Mouse (Mus musculus): Measurements from ENCODE around the gene Sfmbt1. TPM values are rescaled to one million over a fixed set of nuclear protein-coding genes. Genes with fewer than 3 reads are reported as not detected.
A peak's percentile ranks its signal among the peaks of the same experiment; 100 is the strongest.

Sfmbt1 gene
- polyA plus RNA-seq, 1 experiment from 2014 or later = 29.4 TPM

GRCm38 (mm10) chr14:30736413-30736812 is 21.8 kb downstream of the Sfmbt1 start:
- no peak overlapping the region for H3K4me3 ChIP-seq (ENCODE audit: inconsistent target)
- H3K79me2 ChIP-seq (ENCODE audit: inconsistent target) = peaks cover 100% of the 10 kb centered on the region
- no peaks in the 10 kb centered on the region for H3K36me3 ChIP-seq (ENCODE audit: inconsistent target)
- H3K27ac ChIP-seq = no peak overlapping the region
- WGBS (ENCODE audit: missing documents) = 60% methylated on average over 1 of the region's 1 CpGs

- H3K4me3 ChIP-seq (ENCODE audit: inconsistent target) = no peak overlapping the region
- H3K79me2 ChIP-seq (ENCODE audit: inconsistent target) = peaks cover 100% of the 10 kb centered on the region
- no peak overlapping the region for H3K27ac ChIP-seq
- no peaks in the 10 kb centered on the region for H3K36me3 ChIP-seq (ENCODE audit: inconsistent target)
- WGBS (ENCODE audit: missing documents) = 100% methylated on average over 3 of the region's 3 CpGs
These were observed 29.2 kb downstream of the Sfmbt1 start for GRCm38 (mm10) chr14:30743891-30744290.

DNA sequence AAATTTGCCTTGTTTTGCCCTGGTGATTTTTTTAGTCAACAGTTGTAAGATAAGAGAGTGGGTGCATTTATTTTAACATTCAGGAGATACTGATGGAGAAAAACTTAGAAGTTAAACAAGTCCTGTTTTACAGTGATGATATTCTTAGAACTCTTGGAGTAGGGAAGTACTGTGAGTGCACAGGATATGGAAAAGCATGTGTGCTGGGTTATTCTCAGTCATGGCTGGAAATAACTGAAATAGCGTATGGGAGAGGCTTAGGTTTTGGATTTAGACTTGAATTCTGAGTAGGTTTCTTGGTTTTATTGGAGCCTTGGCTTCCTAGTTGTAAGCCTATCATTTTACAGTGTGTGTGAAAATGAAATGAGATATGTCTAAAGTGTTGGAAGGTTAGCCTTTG is 31.5 kb downstream of the Sfmbt1 start:
- 80% methylated on average over 1 of the region's 1 CpGs for WGBS (ENCODE audit: missing documents)
- H3K36me3 ChIP-seq (ENCODE audit: inconsistent target) = no peaks in the 10 kb centered on the region
- H3K27ac ChIP-seq = peak overlapping the region; percentile 43
- H3K4me3 ChIP-seq (ENCODE audit: inconsistent target) = no peak overlapping the region
- H3K79me2 ChIP-seq (ENCODE audit: inconsistent target) = peaks cover 77% of the 10 kb centered on the region

DNA sequence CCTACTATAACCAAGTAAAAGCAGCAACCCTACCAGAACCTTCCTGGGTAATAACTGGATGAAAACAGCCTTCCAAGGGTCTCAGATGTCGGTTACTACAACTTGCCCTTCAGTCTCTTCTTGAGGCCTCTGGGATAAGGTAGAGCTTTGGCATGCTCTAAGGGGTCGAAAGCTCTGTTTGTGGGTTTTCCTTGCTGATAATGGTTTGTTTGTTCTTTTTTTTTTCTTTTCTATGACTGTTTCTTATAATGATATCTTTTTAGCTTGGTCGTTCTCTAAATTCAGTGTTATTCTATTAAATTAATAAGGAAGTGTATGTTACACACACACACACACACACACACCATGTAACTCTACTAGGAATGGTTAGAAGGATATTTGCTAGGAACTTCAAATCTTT is 42.6 kb downstream of the Sfmbt1 start:
- no peak overlapping the region for H3K27ac ChIP-seq
- no peaks in the 10 kb centered on the region for H3K36me3 ChIP-seq (ENCODE audit: inconsistent target)
- H3K79me2 ChIP-seq (ENCODE audit: inconsistent target) = peaks cover 72% of the 10 kb centered on the region
- H3K4me3 ChIP-seq (ENCODE audit: inconsistent target) = no peak overlapping the region
- 62% methylated on average over 2 of the region's 3 CpGs for WGBS (ENCODE audit: missing documents)

DNA sequence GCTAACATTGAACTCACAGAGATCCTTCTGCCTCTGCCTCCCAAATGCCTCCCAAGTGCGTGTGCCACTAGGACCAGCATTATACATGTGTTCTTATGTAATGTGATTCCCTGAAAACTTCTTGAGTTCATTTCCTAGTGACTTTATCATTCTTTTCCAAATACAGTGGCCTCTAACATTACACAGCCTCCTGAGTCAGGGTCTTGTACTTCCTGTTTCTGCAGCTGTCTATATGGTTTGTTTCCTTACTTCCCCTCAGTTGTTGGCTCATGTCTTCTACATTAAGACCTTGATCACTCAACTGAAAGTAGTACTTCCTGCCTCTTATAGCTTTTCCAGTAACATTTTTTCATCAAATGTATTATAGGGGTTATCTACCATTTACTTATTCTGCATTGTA is 46.6 kb downstream of the Sfmbt1 start:
- no peak overlapping the region for H3K4me3 ChIP-seq (ENCODE audit: inconsistent target)
- H3K36me3 ChIP-seq (ENCODE audit: inconsistent target) = no peaks in the 10 kb centered on the region
- peaks cover 92% of the 10 kb centered on the region for H3K79me2 ChIP-seq (ENCODE audit: inconsistent target)
- peak overlapping the region; percentile 65 for H3K27ac ChIP-seq
- WGBS (ENCODE audit: missing documents) = 83% methylated on average over 1 of the region's 1 CpGs

- H3K27ac ChIP-seq = peak overlapping the region; percentile 65
- 92% methylated on average over 7 of the region's 7 CpGs for WGBS (ENCODE audit: missing documents)
These were observed 47.7 kb downstream of the Sfmbt1 start for GRCm38 (mm10) chr14:30762131-30762903.

DNA sequence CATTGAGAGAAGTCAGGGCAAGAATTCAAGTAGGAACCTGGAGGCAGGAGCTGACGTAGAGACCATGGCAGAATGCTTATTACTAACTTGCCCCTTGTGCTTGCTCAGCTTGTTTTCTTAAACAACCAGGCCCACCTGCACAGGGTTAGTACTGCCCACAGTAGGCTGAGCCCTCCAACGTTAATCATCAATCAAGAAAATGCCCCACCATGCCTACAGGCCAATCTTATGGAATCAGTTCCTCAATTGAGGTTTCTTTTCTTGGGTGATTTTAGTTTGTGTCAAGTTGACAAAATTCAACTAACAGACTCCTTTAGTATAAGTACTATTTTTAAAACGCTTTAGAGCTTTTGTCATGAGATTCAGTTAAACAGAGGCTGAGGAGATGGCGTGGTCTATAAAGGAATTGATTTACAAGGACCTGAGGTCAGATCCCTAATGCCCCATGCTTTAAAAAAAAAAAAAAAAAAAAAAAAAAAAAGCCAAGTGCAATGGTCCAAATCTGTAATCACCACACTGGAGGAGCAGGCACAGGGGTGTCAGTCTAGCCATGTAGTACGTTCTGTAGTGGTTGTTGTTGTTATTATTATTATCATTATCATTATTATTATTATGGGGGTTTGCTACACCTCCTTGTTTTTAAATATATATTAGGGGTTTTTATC is 48.4 kb downstream of the Sfmbt1 start:
- 30% methylated on average over 5 of the region's 5 CpGs for WGBS (ENCODE audit: missing documents)
- 0 out of 2 replicates have a peak, but pooled peaks cover 4% of the 10 kb centered on the region for H3K36me3 ChIP-seq (ENCODE audit: inconsistent target)
- H3K79me2 ChIP-seq (ENCODE audit: inconsistent target) = peaks cover 91% of the 10 kb centered on the region
- H3K27ac ChIP-seq = peak overlapping the region; percentile 65
- no peak overlapping the region for H3K4me3 ChIP-seq (ENCODE audit: inconsistent target)

More at GRCm38 (mm10) chr14:30762131-30762903, 47.7 kb downstream of the Sfmbt1 start:
- peaks cover 91% of the 10 kb centered on the region for H3K79me2 ChIP-seq (ENCODE audit: inconsistent target)
- H3K36me3 ChIP-seq (ENCODE audit: inconsistent target) = no peaks in the 10 kb centered on the region
- no peak overlapping the region for H3K4me3 ChIP-seq (ENCODE audit: inconsistent target)

- no peak overlapping the region for H3K27ac ChIP-seq
- WGBS (ENCODE audit: missing documents) = 66% methylated on average over 6 of the region's 6 CpGs
- peaks cover 44% of the 10 kb centered on the region for H3K36me3 ChIP-seq (ENCODE audit: inconsistent target)
- H3K79me2 ChIP-seq (ENCODE audit: inconsistent target) = no peaks in the 10 kb centered on the region
- no peak overlapping the region for H3K4me3 ChIP-seq (ENCODE audit: inconsistent target)
These were observed 70.0 kb downstream of the Sfmbt1 start for GRCm38 (mm10) chr14:30784614-30785013.

GRCm38 (mm10) chr14:30789471-30789870 is 74.8 kb downstream of the Sfmbt1 start:
- Histone ChIP-seq H3K27ac (no peak overlapping the region), H3K4me3 (ENCODE audit: inconsistent target) (no peak overlapping the region), H3K79me2 (ENCODE audit: inconsistent target) (no peaks in the 10 kb centered on the region), H3K36me3 (ENCODE audit: inconsistent target) (peaks cover 54% of the 10 kb centered on the region)
- 75% methylated on average over 1 of the region's 1 CpGs for WGBS (ENCODE audit: missing documents)

DNA sequence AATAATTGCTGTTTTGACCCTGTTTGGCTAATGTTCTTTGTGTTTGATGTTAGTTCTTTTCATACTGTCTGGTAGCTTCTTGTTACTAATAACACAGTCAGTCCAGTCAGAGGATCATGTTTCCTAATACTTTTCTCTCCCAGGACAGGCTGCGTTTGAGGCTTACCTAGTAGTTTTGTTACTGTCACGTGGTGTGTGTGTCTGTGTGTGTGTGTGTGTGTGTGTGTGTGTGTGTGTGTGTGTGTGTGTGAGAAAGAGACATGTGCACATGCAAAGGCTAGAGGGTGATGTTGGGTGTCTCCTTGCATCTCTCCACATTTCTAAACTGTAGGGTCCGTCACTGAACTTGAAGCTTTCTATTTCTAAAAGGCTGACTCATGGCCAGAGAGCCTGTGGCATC is 78.2 kb downstream of the Sfmbt1 start:
- H3K36me3 ChIP-seq (ENCODE audit: inconsistent target) = peaks cover 57% of the 10 kb centered on the region
- WGBS (ENCODE audit: missing documents) = 87% methylated on average over 3 of the region's 3 CpGs

DNA sequence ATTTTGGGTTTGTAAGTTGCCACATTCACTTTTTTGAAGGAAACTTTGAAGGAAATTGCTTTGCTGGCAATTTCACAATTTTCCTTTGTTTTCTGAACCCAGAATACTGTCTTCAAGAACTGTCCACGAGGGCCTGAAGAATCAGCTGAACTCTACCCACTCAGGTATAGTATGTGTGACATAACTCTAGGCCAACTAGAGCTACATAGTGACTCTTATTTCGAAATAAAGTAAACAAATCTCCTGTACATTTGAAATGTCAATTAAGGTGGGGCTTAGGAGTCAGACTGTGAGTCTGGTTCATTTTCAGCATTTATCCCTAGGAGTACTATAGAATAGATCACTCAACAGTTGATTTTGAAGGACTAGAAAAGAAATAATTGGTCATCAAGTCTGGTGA is 87.1 kb downstream of the Sfmbt1 start:
- Histone ChIP-seq H3K36me3 (ENCODE audit: inconsistent target) (peaks cover 74% of the 10 kb centered on the region), H3K27ac (no peak overlapping the region), H3K79me2 (ENCODE audit: inconsistent target) (no peaks in the 10 kb centered on the region), H3K4me3 (ENCODE audit: inconsistent target) (no peak overlapping the region)
- 94% methylated on average over 2 of the region's 2 CpGs for WGBS (ENCODE audit: missing documents)

More for the DNA sequence above, 78.2 kb downstream of the Sfmbt1 start:
- Histone ChIP-seq H3K79me2 (ENCODE audit: inconsistent target) (no peaks in the 10 kb centered on the region), H3K27ac (no peak overlapping the region), H3K4me3 (ENCODE audit: inconsistent target) (no peak overlapping the region)

- WGBS (ENCODE audit: missing documents) = 96% methylated on average over 3 of the region's 3 CpGs
- Histone ChIP-seq H3K79me2 (ENCODE audit: inconsistent target) (no peaks in the 10 kb centered on the region), H3K36me3 (ENCODE audit: inconsistent target) (peaks cover 30% of the 10 kb centered on the region)
These were observed 106.5 kb downstream of the Sfmbt1 start for GRCm38 (mm10) chr14:30821136-30821535.

DNA sequence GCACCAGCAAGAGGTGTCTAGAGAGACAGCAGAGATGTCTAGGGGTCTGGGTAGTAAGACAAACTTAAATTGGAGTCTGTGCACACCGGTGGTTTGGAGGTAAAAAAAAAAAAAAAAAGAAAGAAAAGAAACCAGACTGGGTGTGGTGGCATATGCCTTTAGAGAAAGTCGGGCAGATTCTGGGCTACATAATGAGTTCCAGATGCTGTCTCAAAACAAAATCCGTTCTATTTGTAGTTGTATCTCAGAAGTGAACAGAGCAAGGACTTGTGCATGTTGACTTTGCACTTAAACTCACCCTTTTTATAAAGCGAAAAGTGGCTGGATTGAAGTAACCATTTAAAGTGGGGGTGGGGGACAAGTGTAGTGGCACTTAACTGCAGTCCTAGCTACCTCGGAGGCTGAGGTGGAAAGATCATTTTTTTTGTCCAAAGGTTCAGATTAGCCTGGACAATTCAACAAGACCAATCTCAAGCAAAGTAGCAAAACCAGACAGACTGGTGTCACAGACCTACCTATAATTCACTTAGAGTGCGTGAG is 109.9 kb downstream of the Sfmbt1 start:
- Histone ChIP-seq H3K27ac (no peak overlapping the region), H3K79me2 (ENCODE audit: inconsistent target) (peaks cover 4% of the 10 kb centered on the region; the same call in 1 of the 2 replicates), H3K36me3 (ENCODE audit: inconsistent target) (no peaks in the 10 kb centered on the region), H3K4me3 (ENCODE audit: inconsistent target) (no peak overlapping the region)
- 84% methylated on average over 5 of the region's 6 CpGs for WGBS (ENCODE audit: missing documents)

More at GRCm38 (mm10) chr14:30821136-30821535, 106.5 kb downstream of the Sfmbt1 start:
- Histone ChIP-seq H3K27ac (no peak overlapping the region), H3K4me3 (ENCODE audit: inconsistent target) (no peak overlapping the region)

DNA sequence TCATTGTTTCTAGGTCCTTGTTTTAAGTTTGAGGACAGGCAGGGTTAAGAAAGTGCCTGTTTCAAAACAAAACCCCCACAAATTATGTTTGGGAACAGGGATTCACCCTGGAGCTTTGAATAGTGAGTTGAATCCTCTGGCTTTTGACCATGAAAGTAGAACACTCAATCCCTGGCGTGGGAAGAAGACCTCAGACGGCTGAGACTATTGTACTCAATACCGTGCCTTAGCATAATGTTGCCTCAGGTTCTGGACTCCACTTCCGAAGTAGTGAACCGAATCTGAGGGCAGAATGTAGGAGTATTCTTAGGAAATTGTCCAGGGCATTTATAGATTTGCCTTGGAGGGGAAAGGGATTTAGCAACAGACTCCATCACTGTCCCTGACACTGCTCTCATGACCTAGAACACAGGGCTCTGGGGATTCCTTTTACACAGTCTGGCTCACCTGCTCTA is 110.4 kb downstream of the Sfmbt1 start:
- H3K27ac ChIP-seq = no peak overlapping the region
- 51% methylated on average over 5 of the region's 5 CpGs for WGBS (ENCODE audit: missing documents)
- peaks cover 6% of the 10 kb centered on the region; the same call in 1 of the 2 replicates for H3K79me2 ChIP-seq (ENCODE audit: inconsistent target)
- no peaks in the 10 kb centered on the region for H3K36me3 ChIP-seq (ENCODE audit: inconsistent target)
- H3K4me3 ChIP-seq (ENCODE audit: inconsistent target) = no peak overlapping the region

All from macrophage (primary cell).